Mouse (Mus musculus): ENCODE data around the gene Enpp7. TPM values are rescaled to one million over a fixed set of nuclear protein-coding genes. Genes with fewer than 3 reads are reported as not detected.
A peak's percentile ranks its signal among the peaks of the same experiment; 100 is the strongest.

Enpp7 gene
- total RNA-seq (2021), result not detected

DNA sequence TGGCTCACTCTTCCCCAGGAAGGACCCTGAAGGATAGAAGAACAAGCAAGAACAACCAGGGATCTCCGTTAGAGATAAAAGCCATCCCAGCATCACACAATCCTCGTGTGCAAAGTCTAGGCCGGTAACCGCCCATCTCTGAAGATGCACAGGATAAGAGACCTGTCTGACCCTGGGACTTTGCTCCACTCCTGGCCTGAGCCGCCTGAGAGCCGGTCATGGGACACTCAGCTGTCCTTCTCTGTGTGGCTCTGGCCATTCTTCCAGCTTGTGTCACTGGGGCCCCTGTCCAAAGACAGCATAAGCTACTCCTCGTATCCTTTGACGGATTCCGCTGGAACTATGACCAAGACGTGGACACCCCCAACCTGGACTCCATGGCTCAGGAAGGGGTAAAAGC lies at the start of gene Enpp7:
Gene Enpp7, plus strand, starts transcription at position 190 of the 400 bp plus-strand sequence.
- no peak for DNase-seq (ENCODE audit: low spot score in 2 of 2)
- intact Hi-C loops (cut with DNase I), result no loop called here

DNA sequence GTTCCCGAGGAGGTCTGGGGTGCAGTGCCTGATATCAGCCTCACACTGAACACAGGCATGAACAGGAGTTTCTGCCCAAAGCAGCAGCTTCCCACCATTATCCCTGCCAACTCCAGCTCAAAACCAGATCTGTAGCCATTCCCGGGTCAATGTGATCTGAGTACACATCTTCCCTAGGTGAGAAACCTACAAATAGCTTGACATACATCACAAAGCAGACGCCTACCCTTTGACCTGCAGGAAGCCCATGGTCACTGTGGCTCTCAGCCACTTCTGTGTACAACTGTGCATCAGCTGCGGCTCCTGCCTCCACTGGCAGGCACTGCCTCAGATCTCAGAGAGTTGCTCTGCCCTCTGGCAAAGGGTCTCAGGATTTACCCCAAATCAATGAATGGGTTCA lies 48.3 kb upstream of the Enpp7 start:
- no peak for DNase-seq (ENCODE audit: low spot score in 2 of 2)
- intact Hi-C loops (cut with DNase I), result no loop called here

DNA sequence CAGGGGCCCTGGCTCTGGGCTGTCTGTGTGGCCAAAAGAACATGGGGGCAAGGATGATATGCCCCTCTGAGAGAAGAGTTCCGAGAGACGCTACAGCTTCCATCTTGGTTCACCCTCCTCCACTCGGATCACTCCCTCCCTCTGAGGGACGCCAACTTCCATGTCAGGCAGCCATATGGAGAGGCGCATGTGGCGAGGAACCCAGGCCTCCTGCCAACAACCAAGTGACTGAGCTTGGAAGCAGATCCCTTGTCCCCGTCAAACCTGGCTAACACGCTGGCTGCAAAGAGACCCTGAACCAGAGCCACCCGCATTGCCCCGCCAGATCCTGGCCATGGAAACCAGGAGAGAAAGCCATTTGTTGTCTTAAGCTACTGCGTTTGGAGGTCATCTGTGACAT lies 47.4 kb upstream of the Enpp7 start:
- intact Hi-C loops (cut with DNase I), result no loop called here
- DNase-seq (ENCODE audit: low spot score in 2 of 2), result peak; percentile 72 to 80

DNA sequence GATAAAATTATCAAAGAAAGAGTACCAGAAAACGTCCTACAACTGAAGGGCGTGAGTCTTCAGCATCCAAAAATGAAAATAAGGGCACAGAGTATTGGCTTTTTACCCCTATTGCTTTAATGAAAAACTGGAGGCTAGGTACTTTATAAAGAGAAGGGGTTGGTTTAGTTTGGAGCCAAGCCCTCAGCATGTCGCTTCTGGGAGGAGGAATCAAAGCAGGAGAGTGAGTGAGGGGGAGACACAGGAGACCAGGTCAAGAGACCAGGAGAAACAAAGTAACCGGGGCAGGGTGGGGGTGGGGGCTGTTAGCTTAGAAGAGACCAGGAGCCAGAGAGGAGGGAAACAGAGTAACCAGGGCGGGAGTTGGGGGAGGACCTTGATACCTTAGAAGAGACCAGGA lies 46.7 kb upstream of the Enpp7 start:
- intact Hi-C loops (cut with DNase I), result no loop called here

DNA sequence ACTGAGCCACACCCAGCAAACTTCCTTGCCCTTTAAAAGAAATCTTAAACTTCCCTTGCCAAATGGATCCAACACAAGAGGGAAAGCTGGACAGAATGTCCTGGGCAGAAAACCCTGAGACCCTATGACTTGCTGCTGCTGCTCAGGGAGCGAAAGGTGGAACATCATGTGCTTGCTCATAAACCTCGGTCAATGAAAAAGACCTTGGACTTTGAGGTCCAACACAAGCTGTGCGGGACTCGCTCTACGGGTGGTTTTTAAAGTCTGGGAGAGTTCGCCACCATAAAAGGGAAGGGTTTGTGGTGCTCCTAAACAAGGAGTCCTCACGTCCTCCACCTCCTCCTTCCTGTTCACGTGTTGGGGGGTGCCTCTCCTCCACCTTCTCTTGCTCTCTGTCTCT lies 42.1 kb upstream of the Enpp7 start:
- intact Hi-C loops (cut with DNase I), result no loop called here
- DNase-seq (ENCODE audit: low spot score in 2 of 2), result no peak

More for the DNA sequence above, 46.7 kb upstream of the Enpp7 start:
- no peak for DNase-seq (ENCODE audit: low spot score in 2 of 2)

DNA sequence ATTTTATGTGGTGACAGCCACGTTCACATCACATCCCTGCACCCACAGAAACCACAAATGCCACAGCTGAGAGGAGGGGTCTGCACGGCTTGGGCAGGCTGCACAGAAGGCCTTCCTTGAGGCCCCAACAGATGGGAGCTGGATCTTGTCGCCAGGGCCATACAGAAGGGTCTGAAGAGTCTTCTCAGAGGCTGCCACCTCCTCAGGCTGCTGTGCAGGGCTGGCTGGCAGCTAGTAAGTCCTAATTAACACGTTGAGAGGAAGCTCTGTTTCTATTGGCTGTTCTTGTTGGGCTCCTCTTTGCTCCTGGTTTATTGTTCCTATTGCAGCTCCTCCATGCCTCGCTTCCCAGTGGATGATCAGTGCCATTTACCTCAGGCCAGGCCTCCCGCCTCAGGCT lies 33.0 kb upstream of the Enpp7 start:
- intact Hi-C loops (cut with DNase I), result no loop called here
- DNase-seq (ENCODE audit: low spot score in 2 of 2), result no peak

DNA sequence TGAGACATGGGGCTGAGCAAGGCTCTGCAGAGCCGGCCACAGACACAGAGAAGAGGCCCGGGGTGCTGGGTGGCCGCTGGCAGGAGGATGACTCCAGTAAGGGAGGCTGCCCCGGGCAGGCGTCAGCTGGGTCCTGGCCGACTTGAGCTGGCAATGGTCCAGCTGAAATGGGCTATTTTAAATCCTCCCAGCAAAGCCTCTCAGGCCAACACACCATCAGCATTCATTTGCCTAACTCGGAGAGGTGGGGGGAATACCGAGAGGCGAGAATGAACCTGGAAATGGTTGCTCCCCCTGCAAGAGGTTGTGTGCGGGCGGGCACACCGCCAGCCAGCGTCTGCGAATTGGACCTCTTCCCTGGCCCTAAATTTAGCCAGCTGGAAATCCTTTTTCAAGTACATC lies 30.9 kb upstream of the Enpp7 start:
- DNase-seq (ENCODE audit: low spot score in 2 of 2), result peak; percentile 57 to 65

DNA sequence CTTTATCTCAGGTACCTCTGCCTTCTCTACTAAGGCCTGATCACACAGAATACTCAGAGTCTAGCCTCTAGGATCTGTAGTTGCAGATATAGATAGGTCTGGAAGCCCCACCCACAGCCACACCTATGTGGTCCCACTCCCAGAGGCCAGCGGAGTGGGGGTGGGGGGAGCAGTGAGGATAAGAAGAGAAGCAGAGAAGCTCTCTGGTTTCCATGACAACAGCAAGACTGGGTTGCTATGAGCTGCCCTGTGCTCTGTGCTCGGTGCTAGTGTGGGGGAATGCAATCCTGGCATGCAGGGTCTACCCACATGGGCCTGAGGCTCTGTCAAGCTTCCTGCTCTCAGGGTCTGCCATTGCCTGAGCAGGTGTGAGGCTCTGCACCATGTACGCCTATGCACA lies 27.3 kb upstream of the Enpp7 start:
- intact Hi-C loops (cut with DNase I), result no loop called here
- peak in 1 of 2 experiments; percentile 43 for DNase-seq (ENCODE audit: low spot score in 2 of 2)

More for the DNA sequence above, 30.9 kb upstream of the Enpp7 start:
- intact Hi-C loops (cut with DNase I), result no loop called here

DNA sequence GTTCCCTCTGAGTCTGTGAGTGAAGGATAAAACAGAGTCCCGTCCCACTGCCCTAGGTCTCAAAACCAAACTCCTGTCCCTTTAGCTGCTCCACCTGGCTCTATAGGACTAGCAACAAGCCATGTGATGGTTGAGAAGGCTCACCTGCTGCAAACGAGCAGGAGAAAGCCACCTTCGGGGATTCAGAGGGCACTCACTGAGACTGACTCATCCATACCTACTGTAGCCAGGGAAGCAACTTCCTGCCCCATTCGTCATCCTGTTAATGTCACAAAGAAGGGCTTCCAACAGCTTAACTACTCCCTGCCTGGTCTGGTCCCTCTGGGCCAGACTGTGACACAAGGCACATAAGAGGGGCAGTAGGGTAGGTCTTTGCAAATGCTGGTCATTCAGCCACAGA lies 25.5 kb upstream of the Enpp7 start:
- intact Hi-C loops (cut with DNase I), result no loop called here
- DNase-seq (ENCODE audit: low spot score in 2 of 2), result no peak

DNA sequence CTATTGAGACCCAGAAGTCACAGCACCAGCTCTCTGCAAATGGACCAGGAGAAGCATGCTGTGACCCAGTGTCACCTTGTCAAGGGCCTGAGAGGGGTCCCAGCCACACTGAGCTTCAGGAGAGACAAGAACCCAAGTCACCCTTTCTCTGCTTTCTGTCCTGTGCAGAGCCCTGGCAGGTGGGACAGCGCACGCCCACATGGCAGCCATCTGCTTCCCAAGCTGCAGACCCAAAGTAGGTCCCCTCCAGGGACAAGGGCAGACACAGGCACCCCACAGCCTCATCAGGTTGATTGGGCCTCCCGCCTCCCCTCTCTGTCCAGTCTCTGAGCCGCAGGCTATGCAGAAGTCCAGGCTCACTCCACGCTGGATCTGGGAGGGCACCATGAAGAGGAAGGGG lies 24.1 kb upstream of the Enpp7 start:
- intact Hi-C loops (cut with DNase I), result no loop called here
- DNase-seq (ENCODE audit: low spot score in 2 of 2), result no peak

DNA sequence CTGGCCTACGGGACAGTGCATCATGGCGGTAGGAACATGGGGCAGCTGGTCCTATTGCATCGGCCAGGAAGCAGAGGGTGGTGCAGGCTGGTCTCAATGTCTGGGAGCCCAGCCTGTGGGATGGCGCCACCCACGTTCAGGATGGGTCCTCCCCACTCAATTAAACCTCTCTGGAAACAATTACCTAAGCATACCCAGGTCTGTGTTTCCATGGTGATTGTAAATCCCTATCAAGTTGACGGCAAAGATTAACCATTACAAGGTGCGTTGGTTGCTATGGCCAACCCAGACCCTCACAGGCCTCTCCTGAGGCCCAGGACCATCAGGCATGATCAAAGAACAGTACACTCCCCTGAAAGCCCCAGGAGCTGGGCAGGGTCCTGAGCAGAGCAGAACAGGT lies 22.9 kb upstream of the Enpp7 start:
- no peak for DNase-seq (ENCODE audit: low spot score in 2 of 2)
- intact Hi-C loops (cut with DNase I), result no loop called here

DNA sequence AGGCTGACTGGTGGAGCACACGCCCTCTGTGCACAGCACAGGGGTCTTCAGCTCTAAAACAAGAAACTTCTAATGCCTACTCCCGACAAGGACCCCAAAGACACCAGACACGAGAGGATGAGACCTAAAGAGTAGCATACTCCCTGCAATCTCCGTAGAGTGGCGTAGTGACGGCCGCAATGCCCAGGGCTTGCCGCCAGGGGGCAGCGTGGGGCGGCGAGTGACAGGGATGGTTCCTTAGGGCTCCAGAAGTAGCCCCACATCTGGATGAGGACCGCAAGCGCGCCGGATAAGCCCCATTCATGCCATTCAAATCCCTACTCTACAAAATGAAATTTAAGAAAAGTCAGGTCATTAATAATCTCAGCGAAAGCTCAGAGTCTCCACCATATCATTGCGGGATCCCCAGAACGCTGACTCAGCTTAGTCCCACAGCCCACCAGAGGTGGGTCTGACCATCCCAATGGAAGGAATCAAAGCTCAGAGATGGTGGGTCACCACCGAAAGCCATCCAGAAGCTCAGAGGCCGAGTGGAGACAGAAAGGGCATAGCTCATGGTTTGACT lies 16.4 kb upstream of the Enpp7 start:
- intact Hi-C loops (cut with DNase I), result no loop called here
- DNase-seq (ENCODE audit: low spot score in 2 of 2), result peak in 1 of 2 experiments; percentile 44

DNA sequence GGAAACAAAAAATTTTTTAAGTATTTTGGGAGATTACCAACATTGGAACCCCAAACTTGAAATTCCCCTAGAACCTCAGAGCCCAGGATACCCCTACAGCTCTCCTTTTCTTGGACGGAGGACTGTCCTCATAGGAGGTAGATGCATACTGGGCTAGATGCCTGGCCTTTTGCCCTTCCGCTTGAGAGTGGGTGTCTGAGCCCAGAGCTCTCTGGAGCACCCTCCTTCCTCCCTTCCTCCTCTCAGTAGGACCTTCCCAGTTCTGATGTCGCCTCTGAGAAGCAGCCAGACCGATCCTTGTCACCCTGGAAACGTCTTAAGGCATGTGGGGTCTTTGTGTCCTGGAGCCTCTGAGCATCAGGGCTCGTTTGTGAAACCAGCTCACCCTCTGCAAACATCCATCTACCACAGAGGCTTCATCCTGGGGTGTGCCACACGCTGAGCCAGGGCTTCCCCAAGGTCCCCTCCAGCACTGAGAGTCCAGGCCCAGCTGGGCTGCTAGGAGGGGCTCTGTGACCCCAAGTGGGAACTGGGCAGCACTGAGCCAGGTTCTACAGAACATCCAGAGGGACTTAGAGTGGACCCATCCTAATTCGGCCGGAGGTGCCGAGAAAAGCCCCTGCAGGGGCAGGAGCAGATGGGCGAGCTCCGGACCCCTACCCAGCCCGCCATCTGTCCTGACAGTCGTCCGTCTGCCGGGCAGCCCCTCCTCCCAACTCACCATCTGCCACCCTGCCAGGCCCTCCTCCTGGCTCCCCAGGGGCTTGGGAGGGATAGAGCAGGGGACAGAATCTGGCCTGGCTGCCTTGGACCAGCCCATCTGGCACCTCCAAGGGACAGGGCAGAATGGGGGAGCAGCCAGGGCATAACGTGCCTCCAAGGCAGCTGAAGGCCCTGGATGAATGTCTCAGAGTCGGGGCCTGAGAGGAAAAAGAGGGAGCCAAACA lies 15.3 kb upstream of the Enpp7 start:
- DNase-seq (ENCODE audit: low spot score in 2 of 2), result no peak
- intact Hi-C loops (cut with DNase I), result no loop called here

DNA sequence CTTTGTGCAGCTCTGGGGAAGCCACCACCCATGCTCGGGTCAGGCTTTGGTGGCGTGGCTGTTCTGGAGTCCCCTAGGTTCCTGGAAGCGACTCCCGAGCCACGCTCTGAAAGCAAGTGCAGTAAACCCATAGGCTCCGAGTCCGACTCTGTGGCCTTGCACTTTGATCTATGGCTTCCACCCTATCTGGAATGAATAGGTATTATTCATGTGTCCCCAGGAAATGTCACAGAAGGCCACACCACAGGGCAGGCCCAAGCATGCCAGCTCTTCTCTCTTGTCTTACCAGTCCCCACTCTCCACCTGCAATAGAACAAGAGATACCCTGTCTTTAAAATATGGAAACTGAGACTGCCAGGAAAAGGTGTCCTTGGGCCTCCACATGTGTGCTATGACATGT lies 13.6 kb upstream of the Enpp7 start:
- no peak for DNase-seq (ENCODE audit: low spot score in 2 of 2)
- intact Hi-C loops (cut with DNase I), result loop anchor here (2.0 kb wide), 1 partner anchor 62 kb away; no protein-coding TSS in a partner anchor

DNA sequence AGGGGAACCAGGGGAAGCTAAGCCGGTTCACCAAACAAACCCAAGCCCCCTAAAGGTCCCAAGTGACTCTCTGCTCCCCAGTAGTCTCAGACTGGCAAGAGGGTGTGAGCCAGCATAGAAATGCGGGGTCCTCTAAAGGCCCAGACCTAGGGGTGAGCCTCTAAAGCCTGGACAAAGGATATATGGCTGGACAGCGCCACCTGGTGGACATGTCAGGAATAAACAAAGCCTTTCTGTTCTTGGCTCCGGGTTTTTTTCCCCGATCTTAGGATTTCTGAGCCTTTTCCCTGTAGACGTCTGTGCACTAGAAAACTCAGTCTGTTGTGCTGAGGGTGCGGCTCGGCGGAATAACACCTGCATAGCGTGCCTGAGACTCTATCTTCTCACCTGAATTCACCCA lies 12.6 kb upstream of the Enpp7 start:
- peak; percentile 70 to 74 for DNase-seq (ENCODE audit: low spot score in 2 of 2)
- intact Hi-C loops (cut with DNase I), result loop anchor here (2.0 to 5.0 kb wide), 2 partner anchors 63 to 238 kb away; no protein-coding TSS in a partner anchor

DNA sequence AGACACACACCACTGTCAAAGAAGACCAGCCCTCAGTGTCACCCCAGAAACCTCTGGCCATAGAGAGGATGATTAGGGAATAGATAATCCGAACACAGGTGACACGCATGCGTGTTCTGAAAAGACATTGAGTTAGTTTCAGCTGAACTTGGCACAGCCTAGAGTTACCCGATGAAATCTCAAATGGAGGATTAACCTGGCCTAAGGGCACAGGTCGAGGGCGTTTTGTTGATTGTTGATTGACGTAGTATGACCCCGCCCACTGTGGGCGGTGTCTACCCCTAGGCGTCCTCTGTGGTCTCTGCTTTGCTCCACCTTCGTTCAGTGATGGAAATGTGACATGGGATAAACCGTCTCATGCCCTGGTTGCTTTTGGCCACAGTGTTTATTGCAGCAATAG lies 12.1 kb upstream of the Enpp7 start:
- DNase-seq (ENCODE audit: low spot score in 2 of 2), result no peak
- intact Hi-C loops (cut with DNase I), result loop anchor here (2.0 to 5.0 kb wide), 2 partner anchors 63 to 239 kb away; no protein-coding TSS in a partner anchor

DNA sequence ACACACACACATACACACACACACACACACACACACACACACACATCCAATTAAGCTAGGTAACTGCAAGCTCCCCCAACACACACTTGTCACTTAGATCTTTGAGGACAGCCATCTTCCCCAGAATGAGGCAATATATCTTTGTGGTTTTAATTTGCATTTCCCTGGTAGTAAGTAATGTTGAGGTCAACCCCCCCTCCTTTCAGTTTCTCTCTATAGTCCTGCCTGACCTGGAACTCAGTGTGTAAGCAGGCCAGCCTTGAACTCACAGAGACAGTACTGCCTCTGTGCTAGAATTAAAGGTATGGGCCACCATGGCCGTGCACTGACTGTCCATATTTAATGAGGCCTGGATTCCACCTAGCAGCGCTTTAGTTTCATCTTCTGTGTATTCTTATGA lies 7.6 kb upstream of the Enpp7 start:
- intact Hi-C loops (cut with DNase I), result no loop called here
- DNase-seq (ENCODE audit: low spot score in 2 of 2), result no peak

DNA sequence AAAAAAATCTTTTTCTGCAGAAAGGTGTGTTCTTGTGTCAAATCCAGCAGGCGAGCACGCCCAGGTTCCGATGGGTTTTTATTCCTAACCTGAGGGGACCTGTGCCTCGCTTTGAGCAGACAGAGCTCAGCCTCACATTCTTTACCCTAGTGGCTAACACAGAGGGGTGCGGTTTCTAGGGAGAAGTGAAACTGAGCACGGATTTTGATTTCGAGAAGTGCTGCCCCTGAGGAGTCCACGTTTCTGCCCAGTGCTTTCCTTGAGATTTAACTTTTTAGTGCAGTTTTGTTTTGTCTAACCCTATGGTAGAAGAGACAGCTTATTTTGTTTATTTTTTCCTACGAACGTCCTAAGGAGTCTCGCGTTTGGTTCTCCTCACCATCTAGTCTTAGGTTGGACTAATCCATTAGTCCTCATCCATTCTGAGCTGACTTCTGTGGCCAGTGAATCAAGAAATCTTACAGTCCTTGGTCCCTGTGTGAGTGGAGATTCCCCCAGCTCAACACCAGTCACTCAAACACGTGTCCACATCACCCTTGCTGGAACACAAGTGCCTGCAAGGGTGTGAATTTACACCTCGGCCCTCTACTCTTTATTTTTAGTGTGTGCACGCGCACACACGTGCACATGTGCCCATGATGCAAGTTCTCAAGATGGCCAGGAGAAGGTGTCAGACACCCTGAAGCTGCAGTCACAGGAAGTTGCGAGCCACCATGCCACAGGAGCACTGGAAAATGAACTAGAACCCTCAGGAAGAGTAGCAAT lies 6.8 kb upstream of the Enpp7 start:
- DNase-seq (ENCODE audit: low spot score in 2 of 2), result no peak
- intact Hi-C loops (cut with DNase I), result no loop called here

DNA sequence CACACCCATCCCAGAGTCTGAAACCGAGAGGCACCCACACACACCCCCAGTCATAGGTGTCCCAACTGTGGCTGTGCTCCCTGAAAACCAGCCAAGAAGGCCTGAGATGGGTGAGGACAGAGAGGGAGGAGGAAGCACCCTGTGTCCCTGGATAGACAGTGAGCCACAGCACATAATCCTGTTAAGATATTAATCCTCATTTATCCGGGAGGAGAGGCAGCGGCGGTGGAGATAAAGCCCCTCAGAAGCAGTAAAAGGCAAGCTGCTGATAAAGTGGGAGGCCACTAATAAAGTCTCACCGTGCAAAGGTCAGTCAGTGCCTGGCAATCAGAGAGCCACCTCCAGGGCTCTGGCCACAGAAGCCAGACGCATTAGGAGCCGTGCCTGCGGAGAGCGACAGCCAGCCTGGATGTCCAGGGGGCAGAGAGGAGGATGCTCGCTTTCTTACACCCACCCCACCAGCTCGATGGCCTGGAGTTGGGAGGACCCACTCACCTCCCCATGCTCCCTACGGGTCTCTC lies 5.3 kb upstream of the Enpp7 start:
- DNase-seq (ENCODE audit: low spot score in 2 of 2), result no peak
- intact Hi-C loops (cut with DNase I), result no loop called here

DNA sequence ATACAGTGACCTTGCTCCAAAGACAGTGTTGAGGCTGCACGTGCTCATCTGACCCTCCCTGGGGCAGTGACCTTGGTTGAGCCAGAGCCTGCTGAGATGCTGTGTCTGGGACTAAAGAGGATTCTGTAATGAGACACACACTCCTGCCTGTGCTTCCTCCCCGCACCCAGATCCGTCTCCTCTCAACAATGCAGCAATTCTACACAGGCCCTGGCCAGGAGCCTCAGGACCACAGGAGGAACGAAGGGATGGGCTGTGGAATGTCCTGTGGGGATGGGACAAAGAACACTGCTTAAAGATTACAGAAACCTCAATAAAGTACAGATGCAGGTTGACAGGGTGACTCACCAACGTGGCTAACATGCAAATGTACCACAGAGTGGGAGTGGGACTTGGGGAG lies 2.4 kb upstream of the Enpp7 start:
- intact Hi-C loops (cut with DNase I), result no loop called here
- DNase-seq (ENCODE audit: low spot score in 2 of 2), result no peak
